Mouse (Mus musculus) neural tube, embryonic 11.5 days (tissue): ENCODE results near the gene Pik3ip1. TPM values are rescaled to one million over a fixed set of nuclear protein-coding genes. Genes with fewer than 3 reads are reported as not detected.

ENCODE experiments used
- ATAC-seq: fragments of 200-750 bp; cut with Nextera tagmentation; 2 replicates; pipeline ENCODE4 v1.8.0; 2017; ENCODE audit warnings: moderate number of reproducible peaks, mild to moderate bottlenecking, moderate TSS enrichment, moderate library complexity; ENCODE audit not compliant: insufficient read depth, low FRiP score, low TSS enrichment
- DNase-seq: peaks from one replicate; pipeline ENCODE4 v3.0.0-alpha.2; 2015; ENCODE audit warnings: low spot score
- H3K27ac ChIP-seq: fragments of 300-500 bp; sonication (generic); 2 replicates; pipeline ENCODE4 v1.5.1; 2014; ENCODE audit warnings: low read depth, mild to moderate bottlenecking, low read length
- H3K27me3 ChIP-seq: fragments of 300-500 bp; sonication (generic); 2 replicates; pipeline ENCODE4 v1.6.1; 2014; ENCODE audit warnings: mild to moderate bottlenecking, low read length, mixed read lengths; ENCODE audit not compliant: control insufficient read depth, insufficient read depth
- H3K36me3 ChIP-seq: fragments of 300-500 bp; sonication (generic); 2 replicates; pipeline ENCODE4 v1.6.1; 2014; ENCODE audit warnings: mild to moderate bottlenecking, low read length, moderate library complexity, mixed read lengths; ENCODE audit not compliant: control insufficient read depth, insufficient read depth
- H3K4me1 ChIP-seq: fragments of 300-500 bp; sonication (generic); 2 replicates; pipeline ENCODE4 v1.6.1; 2014; ENCODE audit warnings: low read length, mixed read lengths; ENCODE audit not compliant: control insufficient read depth, insufficient read depth
- H3K4me2 ChIP-seq: fragments of 300-500 bp; sonication (generic); 2 replicates; pipeline ENCODE4 v1.6.1; 2014; ENCODE audit warnings: low read depth, mild to moderate bottlenecking, moderate library complexity
- H3K4me3 ChIP-seq: fragments of 300-500 bp; sonication (generic); 2 replicates; pipeline ENCODE4 v1.5.1; 2014; ENCODE audit warnings: low read depth, low read length
- H3K9ac ChIP-seq: fragments of 300-500 bp; sonication (generic); 2 replicates; pipeline ENCODE4 v1.6.1; 2014; ENCODE audit warnings: mild to moderate bottlenecking, low read length
- H3K9me3 ChIP-seq: fragments of 300-500 bp; sonication (generic); 2 replicates; pipeline ENCODE4 v1.6.1; 2016; ENCODE audit warnings: low read length; ENCODE audit not compliant: control insufficient read depth
- WGBS: fragments of 180-500 bp; shearing (Covaris S2); extraction: QIAGEN DNeasy Blood & Tissue Kit; methylation state at CpG from one replicate; pipeline ENCODE4 v1.1.7; 2014; 5-methylcytosine and 5-hydroxymethylcytosine counted together
- polyA plus RNA-seq: library from polyadenylated mRNA; unstranded; fragments of >200 nt; fragmentation: Nextera tagmentation; extraction: Ambion mirVana; gene quantifications from 2 replicates; pipeline ENCODE4 v1.2.1, GENCODE M21; 2014

Pik3ip1 gene
- polyA plus RNA-seq, 1 experiment from 2014 or later: 15.7 TPM

GRCm38 (mm10) chr11:3371599-3372295 lies 41.5 kb downstream of the Pik3ip1 start:
- ATAC-seq (peak; percentile 27), DNase-seq (no peak)
- peak overlapping the region; percentile 71 for H3K9ac ChIP-seq
- peak overlapping the region; percentile 49 for H3K4me3 ChIP-seq
- no peaks in the 10 kb centered on the region for H3K27me3 ChIP-seq
- H3K4me1 ChIP-seq: peaks cover 21% of the 10 kb centered on the region
- H3K36me3 ChIP-seq: no peaks in the 10 kb centered on the region
- H3K9me3 ChIP-seq: no peaks in the 10 kb centered on the region
- peak overlapping the region; percentile 80 for H3K27ac ChIP-seq
- peak overlapping the region; percentile 75 for H3K4me2 ChIP-seq
- WGBS: 23% methylated on average over 7 of the region's 7 CpGs

- peak overlapping the region; percentile 31 for H3K27ac ChIP-seq
- ATAC-seq: no peak
- WGBS: 46% methylated on average over 7 of the region's 7 CpGs
- H3K4me1 ChIP-seq: peaks cover 21% of the 10 kb centered on the region
- no peaks in the 10 kb centered on the region for H3K9me3 ChIP-seq
- H3K4me3 ChIP-seq: no peak overlapping the region
- no peak overlapping the region for H3K4me2 ChIP-seq
- no peaks in the 10 kb centered on the region for H3K36me3 ChIP-seq
- no peaks in the 10 kb centered on the region for H3K27me3 ChIP-seq
- H3K9ac ChIP-seq: no peak overlapping the region; the same call in 1 of the 2 replicates
- no peak for DNase-seq
These were observed 43.5 kb downstream of the Pik3ip1 start for GRCm38 (mm10) chr11:3373591-3374292.

- peak overlapping the region; percentile 31 for H3K27ac ChIP-seq
- H3K4me1 ChIP-seq: peaks cover 17% of the 10 kb centered on the region
- no peak for ATAC-seq
These were observed 44.1 kb downstream of the Pik3ip1 start for GRCm38 (mm10) chr11:3374293-3374645.

GRCm38 (mm10) chr11:3374741-3375140 lies 44.5 kb downstream of the Pik3ip1 start:
- no peak for ATAC-seq
- Histone ChIP-seq H3K9ac (no peak overlapping the region), H3K36me3 (no peaks in the 10 kb centered on the region), H3K4me2 (no peak overlapping the region; the same call in 1 of the 2 replicates), H3K4me3 (no peak overlapping the region), H3K27ac (peak overlapping the region; percentile 31), H3K9me3 (no peaks in the 10 kb centered on the region), H3K27me3 (no peaks in the 10 kb centered on the region), H3K4me1 (peaks cover 15% of the 10 kb centered on the region)
- WGBS: 68% methylated on average over 12 of the region's 12 CpGs
- no peak for DNase-seq

More at GRCm38 (mm10) chr11:3374293-3374645, 44.1 kb downstream of the Pik3ip1 start:
- Histone ChIP-seq H3K36me3 (no peaks in the 10 kb centered on the region), H3K4me3 (no peak overlapping the region), H3K9ac (peak overlapping the region; percentile 10), H3K27me3 (no peaks in the 10 kb centered on the region), H3K4me2 (peak overlapping the region; percentile 16; the same call in 1 of the 2 replicates), H3K9me3 (no peaks in the 10 kb centered on the region)
- DNase-seq: peak; percentile 65
- WGBS: 16% methylated on average over 7 of the region's 7 CpGs

GRCm38 (mm10) chr11:3379427-3379826 lies 49.2 kb downstream of the Pik3ip1 start:
- no peak overlapping the region for H3K27ac ChIP-seq
- H3K4me3 ChIP-seq: no peak overlapping the region
- H3K9ac ChIP-seq: no peak overlapping the region
- H3K4me2 ChIP-seq: no peak overlapping the region
- H3K36me3 ChIP-seq: peaks cover 2% of the 10 kb centered on the region; the same call in 1 of the 2 replicates
- DNase-seq: no peak
- no peaks in the 10 kb centered on the region for H3K27me3 ChIP-seq
- no peaks in the 10 kb centered on the region for H3K9me3 ChIP-seq
- ATAC-seq: no peak
- WGBS: 92% methylated on average over 4 of the region's 4 CpGs
- H3K4me1 ChIP-seq: peaks cover 2% of the 10 kb centered on the region; the same call in 1 of the 2 replicates

- ATAC-seq: no peak
- Histone ChIP-seq H3K4me2 (no peak overlapping the region), H3K4me3 (no peak overlapping the region), H3K9ac (no peak overlapping the region), H3K27me3 (no peaks in the 10 kb centered on the region), H3K9me3 (no peaks in the 10 kb centered on the region), H3K36me3 (peaks cover 2% of the 10 kb centered on the region; the same call in 1 of the 2 replicates), H3K4me1 (no peaks in the 10 kb centered on the region), H3K27ac (no peak overlapping the region)
- DNase-seq: no peak
- 90% methylated on average over 6 of the region's 6 CpGs for WGBS
These were observed 51.1 kb downstream of the Pik3ip1 start for GRCm38 (mm10) chr11:3381148-3381814.

GRCm38 (mm10) chr11:3382602-3383594 lies 52.7 kb downstream of the Pik3ip1 start:
- no peaks in the 10 kb centered on the region for H3K9me3 ChIP-seq
- no peak overlapping the region for H3K27ac ChIP-seq
- 79% methylated on average over 5 of the region's 5 CpGs for WGBS
- no peak for ATAC-seq
- DNase-seq: no peak
- peaks cover 2% of the 10 kb centered on the region; the same call in 1 of the 2 replicates for H3K36me3 ChIP-seq
- no peaks in the 10 kb centered on the region for H3K4me1 ChIP-seq
- H3K9ac ChIP-seq: no peak overlapping the region
- H3K4me3 ChIP-seq: no peak overlapping the region
- H3K27me3 ChIP-seq: no peaks in the 10 kb centered on the region
- no peak overlapping the region for H3K4me2 ChIP-seq

GRCm38 (mm10) chr11:3386941-3387368 lies 56.8 kb downstream of the Pik3ip1 start:
- ATAC-seq (no peak), DNase-seq (peak; percentile 80)
- Histone ChIP-seq H3K9me3 (no peaks in the 10 kb centered on the region), H3K9ac (no peak overlapping the region), H3K27me3 (no peaks in the 10 kb centered on the region), H3K4me2 (no peak overlapping the region), H3K36me3 (peaks cover under 1% of the 10 kb centered on the region; the same call in 1 of the 2 replicates), H3K27ac (no peak overlapping the region), H3K4me1 (no peaks in the 10 kb centered on the region), H3K4me3 (no peak overlapping the region)
- WGBS: 33% methylated on average over 4 of the region's 4 CpGs
